Mouse (Mus musculus) intestine, embryonic 15.5 days (tissue): ENCODE results near the gene Rtraf. TPM values are rescaled to one million over a fixed set of nuclear protein-coding genes. Genes with fewer than 3 reads are reported as not detected.
A peak's percentile ranks its signal among the peaks of the same experiment; 100 is the strongest.

Source experiments
- ATAC-seq: fragments of 200-750 bp; cut with Nextera tagmentation; 2 replicates; pipeline ENCODE4 v1.8.0; 2017; ENCODE audit warnings: moderate TSS enrichment, moderate library complexity
- H3K27ac ChIP-seq: fragments of 300-500 bp; sonication (generic); 2 replicates; pipeline ENCODE4 v1.5.1; 2015; ENCODE audit warnings: mild to moderate bottlenecking, inconsistent platforms
- H3K27me3 ChIP-seq: fragments of 300-500 bp; sonication (generic); replicated peaks from 2 replicates; pipeline ENCODE4 v1.6.1; 2015; ENCODE audit warnings: inconsistent platforms
- H3K36me3 ChIP-seq: fragments of 300-500 bp; sonication (generic); 2 replicates; pipeline ENCODE4 v1.6.1; 2015; ENCODE audit warnings: inconsistent platforms
- H3K4me1 ChIP-seq: fragments of 300-500 bp; sonication (generic); replicated peaks from 2 replicates; pipeline ENCODE4 v1.6.1; 2015; ENCODE audit warnings: inconsistent platforms
- H3K4me2 ChIP-seq: fragments of 300-500 bp; sonication (generic); replicated peaks from 2 replicates; pipeline ENCODE4 v1.6.1; 2015; ENCODE audit warnings: mild to moderate bottlenecking, inconsistent platforms
- H3K4me3 ChIP-seq: fragments of 300-500 bp; sonication (generic); replicated peaks from 2 replicates; pipeline ENCODE4 v1.5.1; 2015; ENCODE audit warnings: inconsistent platforms
- H3K9ac ChIP-seq: fragments of 300-500 bp; sonication (generic); 2 replicates; pipeline ENCODE4 v1.6.1; 2015; ENCODE audit warnings: inconsistent platforms
- H3K9me3 ChIP-seq: fragments of 300-500 bp; sonication (generic); 2 replicates; pipeline ENCODE4 v1.6.1; 2016; ENCODE audit warnings: inconsistent platforms
- WGBS: fragments of 180-500 bp; shearing (Covaris S2); methylation state at CpG from one replicate; pipeline ENCODE4 v1.1.7; 2015; 5-methylcytosine and 5-hydroxymethylcytosine counted together
- polyA plus RNA-seq: library from polyadenylated mRNA; unstranded; fragments of >200 nt; fragmentation: Nextera tagmentation; extraction: Ambion mirVana; gene quantifications from 2 replicates; pipeline ENCODE4 v1.2.1, GENCODE M21; 2015

The Rtraf gene
- polyA plus RNA-seq, 1 experiment from 2014 or later = 217 TPM

GRCm38 (mm10) chr14:19788443-19788842, 35.2 kb downstream of the Rtraf start:
- ATAC-seq = no peak
- WGBS = 62% methylated on average over 1 of the region's 1 CpGs

GRCm38 (mm10) chr14:19785797-19786588, 37.6 kb downstream of the Rtraf start:
- Histone ChIP-seq H3K4me3 (no peak overlapping the region), H3K36me3 (0 out of 2 replicates have a peak, but pooled peaks cover 3% of the 10 kb centered on the region), H3K9me3 (no peaks in the 10 kb centered on the region), H3K4me2 (no peak overlapping the region), H3K27me3 (no peaks in the 10 kb centered on the region), H3K9ac (no peak overlapping the region), H3K4me1 (no peaks in the 10 kb centered on the region), H3K27ac (no peak overlapping the region)
- ATAC-seq = no peak
- 77% methylated on average over 9 of the region's 9 CpGs for WGBS

More at GRCm38 (mm10) chr14:19788443-19788842, 35.2 kb downstream of the Rtraf start:
- Histone ChIP-seq H3K4me3 (no peak overlapping the region), H3K9ac (no peak overlapping the region), H3K4me2 (no peak overlapping the region), H3K27ac (no peak overlapping the region), H3K27me3 (no peaks in the 10 kb centered on the region), H3K4me1 (no peaks in the 10 kb centered on the region), H3K9me3 (no peaks in the 10 kb centered on the region), H3K36me3 (no peaks in the 10 kb centered on the region)

GRCm38 (mm10) chr14:19777945-19778344, 45.7 kb downstream of the Rtraf start:
- Histone ChIP-seq H3K9me3 (no peaks in the 10 kb centered on the region), H3K4me3 (no peak overlapping the region), H3K4me1 (no peaks in the 10 kb centered on the region), H3K27me3 (no peaks in the 10 kb centered on the region), H3K4me2 (no peak overlapping the region), H3K36me3 (peaks cover 11% of the 10 kb centered on the region; the same call in 1 of the 2 replicates), H3K9ac (no peak overlapping the region), H3K27ac (no peak overlapping the region)
- no peak for ATAC-seq
- 85% methylated on average over 13 of the region's 13 CpGs for WGBS

GRCm38 (mm10) chr14:19777365-19777764, 46.3 kb downstream of the Rtraf start:
- no peak overlapping the region for H3K27ac ChIP-seq
- no peak for ATAC-seq
- H3K9me3 ChIP-seq = no peaks in the 10 kb centered on the region
- H3K4me3 ChIP-seq = no peak overlapping the region
- H3K36me3 ChIP-seq = peaks cover 9% of the 10 kb centered on the region; the same call in 1 of the 2 replicates
- H3K4me2 ChIP-seq = no peak overlapping the region
- no peaks in the 10 kb centered on the region for H3K27me3 ChIP-seq
- WGBS = 89% methylated on average over 6 of the region's 6 CpGs
- H3K9ac ChIP-seq = no peak overlapping the region
- H3K4me1 ChIP-seq = no peaks in the 10 kb centered on the region

GRCm38 (mm10) chr14:19776890-19777289, 46.7 kb downstream of the Rtraf start:
- Histone ChIP-seq H3K27me3 (no peaks in the 10 kb centered on the region), H3K27ac (no peak overlapping the region), H3K4me3 (no peak overlapping the region), H3K4me2 (no peak overlapping the region), H3K9me3 (no peaks in the 10 kb centered on the region), H3K4me1 (no peaks in the 10 kb centered on the region), H3K36me3 (peaks cover 8% of the 10 kb centered on the region; the same call in 1 of the 2 replicates), H3K9ac (no peak overlapping the region)
- WGBS = 52% methylated on average over 6 of the region's 6 CpGs
- ATAC-seq = peak; percentile 61

GRCm38 (mm10) chr14:19776179-19776578, 47.4 kb downstream of the Rtraf start:
- WGBS = 89% methylated on average over 5 of the region's 5 CpGs
- no peak overlapping the region for H3K4me2 ChIP-seq
- H3K4me1 ChIP-seq = no peaks in the 10 kb centered on the region
- H3K36me3 ChIP-seq = peaks cover 8% of the 10 kb centered on the region; the same call in 1 of the 2 replicates
- no peak for ATAC-seq
- no peak overlapping the region for H3K4me3 ChIP-seq
- no peaks in the 10 kb centered on the region for H3K9me3 ChIP-seq
- H3K27me3 ChIP-seq = no peaks in the 10 kb centered on the region
- no peak overlapping the region for H3K27ac ChIP-seq
- no peak overlapping the region for H3K9ac ChIP-seq

- 65% methylated on average over 4 of the region's 4 CpGs for WGBS
- H3K9me3 ChIP-seq = no peaks in the 10 kb centered on the region
Measured at GRCm38 (mm10) chr14:19775491-19775890, 48.1 kb downstream of the Rtraf start.

GRCm38 (mm10) chr14:19774036-19774628, 49.5 kb downstream of the Rtraf start:
- Histone ChIP-seq H3K4me2 (no peak overlapping the region), H3K9me3 (no peaks in the 10 kb centered on the region), H3K27ac (no peak overlapping the region), H3K4me1 (peaks cover 5% of the 10 kb centered on the region; the same call in 1 of the 2 replicates), H3K9ac (no peak overlapping the region), H3K27me3 (no peaks in the 10 kb centered on the region), H3K36me3 (peaks cover 4% of the 10 kb centered on the region; the same call in 1 of the 2 replicates), H3K4me3 (no peak overlapping the region)
- no peak for ATAC-seq
- WGBS = 69% methylated on average over 13 of the region's 13 CpGs

More at GRCm38 (mm10) chr14:19775491-19775890, 48.1 kb downstream of the Rtraf start:
- ATAC-seq = peak; percentile 78
- H3K4me2 ChIP-seq = no peak overlapping the region
- H3K4me3 ChIP-seq = no peak overlapping the region
- H3K9ac ChIP-seq = no peak overlapping the region
- no peak overlapping the region for H3K27ac ChIP-seq
- no peaks in the 10 kb centered on the region for H3K27me3 ChIP-seq
- H3K4me1 ChIP-seq = no peaks in the 10 kb centered on the region
- peaks cover 8% of the 10 kb centered on the region; the same call in 1 of the 2 replicates for H3K36me3 ChIP-seq

- no peak overlapping the region for H3K9ac ChIP-seq
- H3K36me3 ChIP-seq = no peaks in the 10 kb centered on the region
- no peak overlapping the region for H3K4me2 ChIP-seq
- H3K27me3 ChIP-seq = no peaks in the 10 kb centered on the region
- no peak overlapping the region for H3K4me3 ChIP-seq
- no peaks in the 10 kb centered on the region for H3K9me3 ChIP-seq
- H3K4me1 ChIP-seq = peaks cover 8% of the 10 kb centered on the region; the same call in 1 of the 2 replicates
- no peak for ATAC-seq
- WGBS = 79% methylated on average over 7 of the region's 7 CpGs
- H3K27ac ChIP-seq = no peak overlapping the region
Measured at GRCm38 (mm10) chr14:19771173-19771572, 52.5 kb downstream of the Rtraf start.

- Histone ChIP-seq H3K4me2 (no peak overlapping the region), H3K36me3 (peaks cover 2% of the 10 kb centered on the region; the same call in 1 of the 2 replicates), H3K27me3 (no peaks in the 10 kb centered on the region), H3K4me1 (peaks cover 11% of the 10 kb centered on the region; the same call in 1 of the 2 replicates), H3K27ac (no peak overlapping the region), H3K4me3 (no peak overlapping the region), H3K9ac (no peak overlapping the region), H3K9me3 (no peaks in the 10 kb centered on the region)
- no peak for ATAC-seq
- 52% methylated on average over 6 of the region's 6 CpGs for WGBS
Measured at GRCm38 (mm10) chr14:19769441-19770200, 54.0 kb downstream of the Rtraf start.

- Histone ChIP-seq H3K27me3 (no peaks in the 10 kb centered on the region), H3K36me3 (peaks cover 2% of the 10 kb centered on the region; the same call in 1 of the 2 replicates), H3K9ac (no peak overlapping the region), H3K27ac (no peak overlapping the region), H3K9me3 (no peaks in the 10 kb centered on the region), H3K4me2 (no peak overlapping the region), H3K4me1 (peaks cover 11% of the 10 kb centered on the region; the same call in 1 of the 2 replicates), H3K4me3 (no peak overlapping the region)
- 90% methylated on average over 6 of the region's 6 CpGs for WGBS
- no peak for ATAC-seq
Measured at GRCm38 (mm10) chr14:19768648-19769047, 55.0 kb downstream of the Rtraf start.

- H3K27me3 ChIP-seq = no peaks in the 10 kb centered on the region
- peak; percentile 60 for ATAC-seq
- H3K4me2 ChIP-seq = no peak overlapping the region
- no peak overlapping the region for H3K27ac ChIP-seq
- 32% methylated on average over 1 of the region's 1 CpGs for WGBS
- peaks cover 2% of the 10 kb centered on the region; the same call in 1 of the 2 replicates for H3K36me3 ChIP-seq
- no peaks in the 10 kb centered on the region for H3K9me3 ChIP-seq
- no peak overlapping the region for H3K4me3 ChIP-seq
- H3K4me1 ChIP-seq = peaks cover 18% of the 10 kb centered on the region; the same call in 1 of the 2 replicates
- no peak overlapping the region for H3K9ac ChIP-seq
Measured at GRCm38 (mm10) chr14:19766380-19766649, 57.3 kb downstream of the Rtraf start.
